Mouse (Mus musculus) testis, postnatal 14 days (tissue): ENCODE results near the gene BC028528.
"Not testable (repeated sequence)": the region's sequence is repeated elsewhere in the genome, so short reads cannot be mapped to it uniquely, and the experiment has no call there.

Source experiments
- DNase-seq: peaks from one replicate; pipeline ENCODE4 v3.0.0; 2021; ENCODE audit warnings: low spot score

BC028528 gene

DNA sequence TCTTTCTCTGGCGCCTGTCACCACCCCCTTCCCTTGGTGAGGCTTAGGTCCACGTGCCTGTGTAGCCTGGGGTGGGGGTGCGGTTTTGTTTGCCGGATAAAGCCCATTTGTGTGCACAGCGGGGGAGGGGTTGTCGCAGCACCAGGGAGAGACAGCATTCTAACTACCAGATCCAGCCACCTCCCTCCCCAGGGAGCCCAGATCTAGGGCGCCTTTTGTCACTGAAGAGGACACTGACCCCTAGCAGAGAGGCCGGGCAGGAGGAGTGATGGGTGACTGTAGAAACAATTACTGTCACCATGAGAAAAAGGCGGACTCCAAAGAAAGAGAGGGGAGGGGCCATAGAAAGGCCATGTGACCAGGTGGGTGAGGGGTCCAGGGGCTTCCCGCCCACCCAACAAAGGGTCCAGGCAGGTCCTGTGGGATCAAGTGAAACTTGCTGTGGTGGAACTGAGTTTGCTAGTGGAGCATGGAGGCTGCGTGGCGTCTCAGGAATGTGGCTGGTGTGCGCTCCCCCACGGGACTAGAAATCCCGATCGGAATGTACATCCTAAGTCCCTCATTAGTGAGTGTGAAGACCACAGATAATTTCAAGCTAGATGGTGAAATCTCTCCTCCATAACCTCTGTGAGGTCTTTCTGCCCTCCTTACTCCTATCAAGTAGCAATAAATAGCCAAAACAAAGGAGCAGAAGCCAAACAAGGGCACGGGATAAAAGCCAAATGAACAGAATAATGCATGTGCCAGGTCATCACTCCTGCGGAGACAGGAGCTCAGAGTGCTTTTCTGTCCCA lies 13.5 kb upstream of the BC028528 start:
- no peak for DNase-seq

DNA sequence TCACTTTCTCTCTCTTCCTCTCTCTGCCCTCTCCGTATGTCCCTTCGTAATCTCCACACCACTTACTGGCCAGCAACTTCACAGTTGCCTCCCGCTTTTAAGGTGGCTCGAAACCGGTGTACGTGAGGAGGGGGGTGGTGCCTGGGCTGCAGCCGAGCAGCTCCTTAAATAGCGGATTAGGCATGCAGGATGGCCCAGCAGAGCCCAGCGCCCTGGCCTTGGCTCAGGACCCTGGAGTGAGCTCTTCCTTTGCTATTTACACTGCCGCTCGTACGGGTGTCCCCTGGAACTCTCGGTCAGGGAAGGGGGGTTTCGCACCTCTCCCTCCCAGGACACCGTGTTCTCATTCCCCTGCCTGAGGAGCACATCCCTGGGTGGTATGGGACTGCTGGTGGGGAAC lies 12.8 kb upstream of the BC028528 start, which contains the start of gene Car14:
Gene Car14, minus strand, starts transcription at position 124 of the 400 bp plus-strand sequence.
- DNase-seq = peak; percentile 34

DNA sequence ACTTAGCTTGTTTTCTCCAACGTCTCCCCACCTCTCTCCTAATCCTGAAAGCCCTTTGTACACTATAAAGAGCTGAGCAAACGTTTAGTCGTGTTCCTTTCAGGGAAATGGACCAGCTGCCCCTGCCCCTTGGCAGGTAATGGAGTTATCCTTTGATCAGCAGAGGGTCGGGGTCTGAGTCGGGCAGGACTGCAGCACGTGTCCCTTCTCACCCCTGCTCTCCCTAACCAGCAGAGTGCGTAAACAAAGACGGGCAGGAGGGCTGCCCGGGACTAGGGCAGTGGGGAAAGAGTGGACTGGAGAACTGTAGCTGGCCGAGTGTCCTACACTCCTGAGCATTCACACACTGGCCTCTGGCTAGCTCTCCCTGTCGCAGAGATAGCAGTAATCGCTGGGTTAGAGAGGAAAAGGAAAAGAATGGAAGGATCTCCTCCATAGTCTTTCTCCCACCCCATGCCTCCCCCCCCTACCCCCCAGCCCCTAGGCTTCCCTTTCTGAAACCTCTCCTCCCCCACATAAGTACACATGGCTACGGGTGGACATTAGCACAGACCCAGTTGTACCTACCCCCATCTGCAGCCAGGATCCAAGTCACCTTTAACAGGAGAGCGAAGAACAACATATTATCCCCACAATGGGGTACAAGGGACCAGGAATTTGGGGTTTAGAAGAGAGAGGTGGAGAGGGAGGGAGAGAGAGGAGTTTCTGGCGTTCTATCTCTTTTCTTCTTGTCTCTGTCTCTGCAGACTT lies 12.1 kb upstream of the BC028528 start:
- no peak for DNase-seq

DNA sequence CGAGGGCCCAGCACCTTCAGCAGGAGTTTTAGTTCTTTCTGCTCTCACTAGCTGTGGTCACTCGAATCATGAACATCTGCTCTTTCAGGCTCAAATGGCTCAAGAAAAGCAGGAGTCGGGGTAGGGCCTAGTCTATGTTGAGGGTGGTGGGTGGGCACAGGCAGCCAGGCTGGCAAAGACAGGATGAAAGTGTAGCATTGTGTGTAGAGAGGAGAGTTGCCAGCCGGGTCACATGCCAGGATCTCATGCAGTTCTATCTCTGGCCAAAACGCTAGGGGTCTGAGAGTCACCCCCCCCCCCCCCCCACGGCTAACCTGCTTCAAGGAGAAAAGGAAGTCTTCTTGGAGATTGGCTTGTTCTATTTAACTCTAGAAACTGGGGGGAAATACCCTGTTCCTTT lies 10.8 kb upstream of the BC028528 start:
- DNase-seq = no peak

DNA sequence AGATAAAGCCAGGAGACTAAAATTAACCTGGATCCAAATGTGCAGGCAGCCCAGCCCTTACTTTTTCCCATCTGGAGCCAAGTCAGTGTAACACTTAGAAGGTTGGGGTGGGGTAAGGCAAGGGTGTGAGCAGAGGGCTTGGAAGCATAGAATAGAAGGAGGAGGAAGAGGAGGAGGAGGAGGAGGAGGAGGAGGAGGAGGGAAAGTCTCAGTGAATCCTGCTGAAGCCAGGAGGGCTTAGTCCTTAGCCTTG lies 10.5 kb upstream of the BC028528 start:
- DNase-seq = no peak

DNA sequence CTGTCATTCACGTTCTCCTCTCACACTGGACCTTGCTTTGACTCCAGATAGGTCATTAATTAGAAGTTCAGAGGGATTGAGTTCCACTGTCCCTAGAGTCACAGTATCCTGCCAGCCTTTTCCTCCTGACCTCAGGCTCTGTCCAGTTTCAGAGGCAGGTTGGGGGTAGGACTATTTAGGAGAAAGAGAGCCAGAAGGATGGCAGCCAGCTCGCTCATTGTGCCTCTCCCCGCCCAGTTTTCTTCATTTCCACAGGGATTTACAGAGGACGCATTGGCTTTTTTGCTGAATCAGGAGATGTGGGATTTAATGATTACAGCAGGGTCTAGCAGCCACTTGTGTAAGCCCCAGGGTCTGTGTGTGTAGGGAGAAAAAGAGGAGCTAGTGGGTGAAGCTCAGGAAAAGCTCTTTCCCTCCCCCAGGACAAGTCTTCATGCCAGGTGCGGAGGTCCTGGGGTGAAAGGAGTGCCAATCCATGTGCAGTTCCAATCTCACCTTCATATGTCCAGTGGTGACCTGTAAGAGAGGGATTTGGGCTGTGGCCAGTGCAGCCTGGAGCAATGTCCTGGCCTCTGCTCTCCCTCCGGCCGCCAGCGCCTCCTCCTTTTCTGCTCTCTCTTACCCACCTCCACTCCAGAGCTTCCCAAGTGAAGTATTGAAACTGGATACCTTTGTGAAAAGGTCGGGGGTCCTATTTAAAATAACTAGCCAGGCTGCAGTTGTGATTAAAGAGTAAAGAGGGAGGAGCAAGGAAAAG lies 10.0 kb upstream of the BC028528 start:
- no peak for DNase-seq

DNA sequence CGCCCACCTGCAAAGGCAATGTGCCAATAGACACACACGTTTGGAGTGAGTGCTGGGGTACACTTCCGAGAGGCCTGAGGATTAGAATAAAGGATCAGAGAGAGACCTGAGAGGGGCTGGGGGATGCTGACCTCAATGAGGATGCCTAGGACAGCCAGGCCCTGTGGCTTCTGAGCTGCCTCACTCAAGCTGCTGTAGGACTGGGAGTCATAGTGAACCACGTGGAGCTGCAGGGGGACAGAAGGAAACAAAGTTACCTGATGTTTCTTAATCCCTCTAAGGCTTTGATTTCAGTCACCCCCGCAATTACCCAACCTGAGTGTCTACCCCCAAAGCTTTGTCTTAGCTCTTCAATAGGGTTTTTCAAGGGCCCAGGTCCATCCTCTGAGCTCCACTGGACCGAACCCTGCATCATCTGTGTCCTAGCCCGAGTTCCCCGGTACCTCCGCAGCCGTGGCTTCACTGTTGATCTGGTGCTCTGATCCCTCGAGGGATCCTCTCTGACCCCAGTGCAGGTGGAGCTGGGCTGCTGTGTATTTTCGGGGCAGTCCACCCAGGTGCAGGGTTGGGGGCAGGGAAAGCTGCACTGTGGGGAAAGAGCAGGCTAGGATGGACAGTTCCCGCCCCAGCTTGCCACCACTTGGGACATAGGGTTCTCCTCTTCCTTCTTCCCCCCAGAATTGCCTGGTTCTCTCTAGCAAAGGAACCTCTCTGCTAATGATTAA lies 8.2 kb upstream of the BC028528 start:
- peak; percentile 64 for DNase-seq

DNA sequence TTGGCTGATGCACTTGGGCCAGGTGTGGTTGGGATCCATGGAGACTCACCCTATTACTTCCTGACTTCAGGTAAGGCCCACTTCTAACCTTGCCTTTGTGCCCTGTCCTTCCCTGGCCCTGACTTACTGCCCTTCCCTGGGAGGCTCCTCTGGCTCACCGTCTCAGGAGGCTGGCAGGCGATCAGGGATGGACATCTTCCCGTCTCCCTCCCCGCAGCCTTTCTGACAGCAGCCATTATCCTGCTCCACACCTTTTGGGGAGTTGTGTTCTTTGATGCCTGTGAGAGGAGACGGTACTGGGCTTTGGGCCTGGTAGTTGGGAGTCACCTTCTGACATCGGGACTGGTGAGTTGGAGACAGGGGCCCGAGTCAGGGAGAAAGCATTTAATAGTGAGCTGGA lies 3.7 kb upstream of the BC028528 start:
- DNase-seq = not testable (repeated sequence)

DNA sequence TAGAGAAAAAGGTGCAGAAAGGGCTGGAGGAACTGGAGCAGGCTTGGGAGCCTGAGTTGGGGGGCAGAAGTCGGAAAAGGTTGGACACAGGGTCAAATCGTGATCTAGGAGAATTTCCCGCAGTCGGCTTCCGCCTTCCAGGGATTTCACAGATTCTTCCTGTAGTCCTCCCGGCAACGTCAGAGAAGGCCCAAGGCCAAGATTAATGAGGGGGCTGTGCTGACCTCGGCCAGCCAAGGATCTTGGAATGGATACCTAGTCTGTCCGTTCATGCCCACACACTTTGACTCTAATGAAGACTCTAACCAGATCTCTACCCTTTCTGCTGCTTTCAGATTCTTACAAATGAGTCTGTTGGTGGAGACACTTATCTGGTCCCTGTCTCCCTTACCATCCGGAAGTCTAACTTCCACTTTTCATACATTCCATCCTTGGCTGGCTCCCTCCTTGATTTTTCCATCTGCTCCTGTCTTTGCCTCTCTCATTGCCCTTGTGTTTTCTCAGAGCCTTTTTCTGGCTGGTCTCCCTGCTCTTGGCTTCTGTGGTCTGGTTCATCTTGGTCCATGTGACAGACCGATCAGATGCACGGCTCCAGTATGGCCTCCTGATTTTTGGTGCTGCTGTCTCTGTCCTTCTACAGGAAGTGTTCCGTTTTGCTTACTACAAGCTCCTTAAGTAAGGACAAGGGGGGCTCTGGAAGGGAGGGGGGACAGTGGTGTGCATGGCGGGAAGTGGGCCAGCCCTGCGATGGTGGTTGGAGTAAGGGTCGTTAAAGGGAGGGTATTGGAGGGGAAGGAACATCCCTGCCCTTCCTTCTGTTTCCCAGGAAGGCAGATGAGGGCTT lies 2.7 kb upstream of the BC028528 start:
- DNase-seq = peak; percentile 77

DNA sequence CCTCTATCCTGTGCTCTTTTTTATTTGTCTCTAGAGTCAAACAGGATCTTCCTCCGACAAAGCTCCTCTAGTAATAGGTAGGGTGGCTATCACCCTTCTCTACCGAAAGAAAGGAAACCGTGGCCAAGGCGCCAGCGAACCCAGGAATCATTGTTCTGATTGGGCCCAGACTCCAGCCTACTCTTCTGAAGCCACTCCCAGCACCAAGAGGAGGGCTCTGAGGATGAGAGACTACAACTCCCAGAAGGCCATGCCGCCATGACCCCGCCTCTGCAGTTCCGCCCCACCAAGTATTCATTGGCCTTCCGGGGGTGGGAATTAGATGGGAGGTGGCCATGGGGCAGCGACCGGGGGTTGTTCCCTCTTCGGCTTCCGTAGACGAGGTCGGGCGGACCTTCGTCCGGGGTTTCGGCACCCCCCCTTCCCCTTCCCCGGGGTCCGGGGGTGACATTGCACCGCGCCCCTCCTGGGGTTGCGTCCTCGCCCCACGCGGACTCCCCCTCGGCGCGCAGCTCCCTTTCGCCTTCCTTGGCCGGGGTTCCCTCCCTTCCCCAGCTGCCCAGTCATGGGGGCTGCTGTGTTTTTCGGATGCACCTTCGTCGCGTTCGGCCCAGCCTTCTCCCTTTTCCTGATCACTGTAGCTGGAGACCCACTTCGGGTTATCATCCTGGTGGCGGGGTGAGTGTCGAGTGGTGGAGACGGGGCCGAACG lies 2.0 kb upstream of the BC028528 start, which contains the start of gene Aph1a:
Gene Aph1a, plus strand, starts transcription at position 364 of the 711 bp plus-strand sequence.
- peak; percentile 97 for DNase-seq

DNA sequence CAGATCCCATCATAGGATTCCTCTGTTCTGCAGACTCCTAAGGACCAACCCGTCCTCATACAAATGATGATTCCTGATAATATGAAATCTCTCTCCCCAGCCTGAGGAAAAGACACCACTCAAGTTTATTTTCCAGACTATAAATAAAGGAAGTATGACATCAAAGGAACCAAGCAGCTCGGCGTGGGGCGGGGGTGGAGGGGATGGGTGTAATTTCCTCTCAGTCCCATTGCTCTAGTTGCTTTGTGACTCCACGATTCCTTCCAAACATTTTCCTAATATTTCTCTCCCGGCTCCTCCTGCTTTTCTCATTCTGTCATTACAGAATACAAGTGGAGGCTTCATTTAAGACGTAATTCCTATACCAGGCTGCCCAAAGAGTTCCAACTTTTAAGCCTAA lies 1.3 kb upstream of the BC028528 start:
- no peak for DNase-seq

DNA sequence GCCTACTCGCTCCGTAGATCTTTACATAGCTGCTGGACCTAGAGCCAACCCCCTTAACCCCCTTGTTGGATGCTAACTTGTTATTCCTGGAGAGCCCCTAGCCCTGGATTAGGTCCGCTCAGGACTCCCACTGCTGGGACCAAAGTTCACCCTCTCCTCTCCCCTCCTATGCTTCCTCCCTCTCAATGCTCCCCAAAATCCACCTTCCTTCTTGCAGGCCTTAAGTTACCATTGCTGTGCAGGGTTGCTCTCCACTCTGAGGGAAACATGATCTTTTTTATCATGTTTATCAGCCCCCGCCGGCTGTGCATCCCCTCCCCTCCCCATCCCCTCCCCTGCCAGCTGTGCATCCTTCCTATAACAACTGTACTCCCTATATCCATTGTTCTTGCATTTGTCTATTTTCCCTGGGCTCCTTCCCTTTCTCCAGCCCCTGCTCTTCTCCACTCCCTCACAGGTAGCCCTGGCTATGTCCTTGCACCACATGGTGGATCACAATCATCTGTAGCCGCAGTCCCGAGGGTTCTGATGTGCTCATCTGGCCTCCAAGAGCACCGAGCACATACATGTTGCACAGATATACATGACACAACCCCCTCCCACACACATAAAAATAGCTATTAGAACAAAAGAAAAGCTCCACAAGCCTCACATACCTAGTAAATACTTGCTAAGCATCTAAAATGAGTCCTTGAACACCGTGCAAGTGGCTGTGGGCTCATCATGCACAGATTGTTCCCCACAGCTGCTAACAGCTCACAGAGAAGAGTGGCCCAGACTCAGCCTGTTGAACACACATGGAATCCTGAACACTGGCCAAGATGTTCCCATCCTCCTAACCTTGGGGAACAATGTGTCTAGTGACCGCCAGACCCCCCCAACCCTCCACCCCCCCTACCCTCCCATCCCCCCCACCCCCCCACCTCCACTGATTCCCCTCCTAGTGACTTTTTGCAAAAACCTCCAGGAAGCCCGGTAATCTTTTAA lies 554 bp upstream of the BC028528 start:
- DNase-seq = peak; percentile 60

DNA sequence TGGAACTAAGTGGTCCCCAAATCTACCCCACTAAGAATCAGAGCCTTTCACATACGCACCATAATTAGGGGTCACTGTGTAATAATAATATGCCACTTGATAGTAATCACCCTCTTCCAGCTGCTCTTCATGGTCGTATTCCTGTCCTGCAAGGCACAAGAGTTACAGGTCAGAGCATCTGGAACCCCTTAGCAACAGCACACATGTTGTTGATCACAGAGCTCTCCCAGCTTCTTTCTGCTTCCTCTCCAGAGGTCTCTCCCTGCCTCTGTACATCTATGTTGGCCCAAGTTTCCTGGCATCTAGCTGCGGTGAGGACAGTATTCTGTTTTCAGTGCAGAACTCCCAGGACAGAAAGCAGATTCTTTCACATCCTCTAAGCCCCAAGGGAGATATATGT lies 2.1 kb downstream of the BC028528 start:
- no peak for DNase-seq

DNA sequence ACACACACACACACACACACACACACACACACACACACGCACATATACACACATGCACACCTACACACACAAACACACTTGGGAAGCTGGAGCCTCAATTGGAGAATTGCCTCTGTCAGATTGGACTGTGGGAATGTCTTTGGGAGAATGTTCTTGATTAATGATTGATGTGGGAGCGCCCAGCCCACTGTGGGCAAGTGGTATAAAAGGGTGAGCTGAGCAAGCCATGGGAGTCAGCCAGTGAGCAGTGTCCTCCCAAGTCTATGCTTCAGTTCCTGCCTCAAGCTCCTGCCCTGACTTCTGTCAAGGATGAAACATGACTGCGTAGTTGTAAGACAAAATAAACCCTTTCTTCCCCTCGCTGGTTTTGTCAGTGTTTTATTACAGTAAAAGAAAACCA lies 4.2 kb downstream of the BC028528 start:
- no peak for DNase-seq

DNA sequence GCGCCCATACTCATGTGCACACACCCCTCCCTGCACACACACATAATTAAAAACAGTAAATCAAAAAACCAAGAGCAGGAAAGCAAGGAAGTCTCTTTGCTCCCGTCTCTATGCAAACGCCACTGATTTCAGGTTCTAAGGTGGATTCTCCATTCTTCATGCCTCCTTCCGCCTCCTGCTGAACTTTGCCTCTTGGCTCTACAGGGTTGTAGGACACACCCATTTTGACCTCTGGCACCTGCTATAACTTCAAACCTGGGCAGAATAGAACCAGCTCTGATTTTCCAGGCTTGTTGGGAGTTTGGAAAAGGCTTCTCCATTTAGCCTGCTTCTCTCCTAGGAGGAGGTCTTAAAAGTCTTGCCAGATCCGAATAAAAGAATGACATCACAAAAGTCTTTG lies 7.4 kb downstream of the BC028528 start:
- no peak for DNase-seq

DNA sequence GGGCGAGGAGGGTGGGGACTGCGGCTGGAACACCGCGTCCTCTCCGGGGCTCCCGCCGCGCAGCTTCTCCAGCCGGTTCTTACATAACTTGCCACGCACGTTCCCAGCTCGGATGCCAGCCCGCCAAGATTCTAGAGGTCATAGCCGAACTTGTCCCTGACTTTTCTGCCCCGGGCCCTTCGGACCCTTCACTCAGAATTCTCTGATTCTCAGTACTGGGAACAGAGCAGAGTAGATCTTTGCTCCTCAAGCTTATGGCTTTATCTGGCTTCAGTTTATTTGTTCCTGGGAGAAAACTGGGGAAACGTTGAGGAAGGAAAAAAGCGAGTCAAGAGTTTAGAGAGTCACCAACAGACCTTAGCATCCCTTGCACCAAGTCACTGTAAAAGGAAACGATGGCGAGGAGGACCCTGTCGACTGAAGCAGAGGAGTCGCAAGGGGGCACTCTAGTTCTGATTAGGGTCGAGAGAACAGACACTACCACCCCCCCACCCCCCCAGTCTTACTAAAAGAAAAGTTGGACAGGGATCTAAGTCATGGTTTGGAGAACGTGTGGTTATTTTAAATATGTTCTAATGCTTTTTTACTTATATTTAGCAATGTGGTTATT lies 8.9 kb downstream of the BC028528 start:
- DNase-seq = peak; percentile 60

DNA sequence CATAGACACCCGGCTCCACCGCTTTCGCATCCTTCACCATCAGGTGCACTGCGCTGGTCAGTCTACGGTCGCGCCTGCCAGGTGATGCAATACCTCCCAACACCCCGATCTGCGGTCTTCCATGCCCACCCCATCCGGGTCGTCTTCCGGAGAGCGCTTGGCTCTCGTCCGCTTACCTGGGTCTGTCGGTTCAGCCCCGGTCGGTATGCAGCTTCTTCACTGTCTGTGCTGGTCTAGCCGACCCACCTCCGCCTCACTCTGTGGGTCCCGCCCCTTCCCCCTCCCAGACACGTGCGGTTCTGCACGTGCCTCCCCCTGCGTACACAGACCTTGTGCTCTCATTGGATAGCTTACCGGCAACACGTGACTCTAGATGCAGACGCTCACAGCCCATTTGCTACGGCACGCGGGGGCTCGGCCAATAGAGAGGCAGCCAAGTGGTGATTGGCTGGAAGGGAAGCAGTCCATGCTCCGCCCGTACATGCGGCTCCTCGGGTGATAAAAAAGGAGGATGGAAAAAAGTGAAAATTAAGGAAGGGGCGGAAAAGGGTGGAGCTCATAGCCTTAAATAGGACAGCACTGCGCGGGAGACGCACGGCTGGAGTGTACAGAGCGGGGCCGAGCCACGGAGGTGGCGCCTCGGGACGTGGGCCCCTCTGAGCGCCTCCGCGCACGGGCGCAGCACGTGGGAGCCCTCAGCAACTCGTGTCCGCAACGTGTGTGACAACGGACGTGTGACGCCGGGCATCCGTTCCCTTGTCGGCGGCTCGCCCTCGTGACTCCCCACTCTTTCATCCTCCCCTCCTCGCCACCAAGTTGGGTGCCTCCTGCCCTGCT lies 9.6 kb downstream of the BC028528 start, which contains the start of gene Ciart:
Gene Ciart, minus strand, starts transcription at position 273 of the 837 bp plus-strand sequence.
- peak; percentile 99 for DNase-seq

DNA sequence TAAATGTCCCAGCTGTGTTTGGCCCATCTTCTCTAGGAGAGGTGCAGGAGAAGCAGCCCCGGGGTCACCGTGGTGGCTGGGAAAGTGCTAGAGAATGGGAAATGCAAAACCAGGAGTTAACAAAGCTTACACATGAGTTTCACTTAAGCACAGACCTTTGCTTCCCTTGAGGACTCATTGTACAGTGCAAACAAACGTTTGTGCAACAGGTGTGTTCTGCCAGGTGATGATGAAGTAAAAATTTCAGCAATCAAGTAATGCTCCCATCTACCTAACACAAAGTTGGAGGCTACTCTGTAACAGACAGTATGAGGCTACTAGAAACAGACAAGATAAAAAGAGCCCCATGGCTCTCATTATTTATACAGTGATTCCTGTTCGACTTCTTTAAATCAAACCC lies 12.7 kb downstream of the BC028528 start:
- DNase-seq = no peak
